Mouse (Mus musculus) CH12.LX (cell line): ENCODE results near the gene Proz.

Experiments used
- CTCF ChIP-seq, 2 experiments: IDR thresholded peaks in 1 of 2; conservative IDR thresholded peaks in 1 of 2; 2 replicates each; pipeline ENCODE4 v1.5.1; 2011 to 2012; ENCODE audit warnings: low read depth in 2 of 2, low read length in 2 of 2, improper control_type of control experiment in 1 of 2, inconsistent platforms in 1 of 2, mild to moderate bottlenecking in 1 of 2, moderate library complexity in 1 of 2
- EP300 ChIP-seq: IDR thresholded peaks from 2 replicates; pipeline ENCODE4 v1.6.1; 2011; ENCODE audit warnings: low read length, improper control_type of control experiment
- MXI1 ChIP-seq: IDR thresholded peaks from 2 replicates; pipeline ENCODE4 v1.6.1; 2011; ENCODE audit warnings: mild to moderate bottlenecking, low read depth, low read length, improper control_type of control experiment

- TF ChIP-seq EP300 (no peak), MXI1 (no peak), CTCF (conservative IDR thresholded peaks at IDR 0.05 in 1 of 2, IDR thresholded peaks at IDR 0.05 in 1 of 2; ENCODE audit: low read depth in 2 of 2, low read length in 2 of 2) (no peak)
Observed at GRCm38 (mm10) chr8:13021830-13022229, 38.9 kb upstream of the Proz start.
